Mouse (Mus musculus): ENCODE results near the gene Fndc3b. TPM values are rescaled to one million over a fixed set of nuclear protein-coding genes. Genes with fewer than 3 reads are reported as not detected.

Gene Fndc3b
- polyA plus RNA-seq, 1 experiment from 2014 or later, result 14.0 TPM

- H3K27ac ChIP-seq (ENCODE audit: low read length), result 0 out of 2 replicates have a peak overlapping the region, but pooled peaks have one; percentile 17
- no peak overlapping the region for H3K9ac ChIP-seq (ENCODE audit: low read depth, low read length)
- 58% methylated on average over 5 of the region's 5 CpGs for WGBS
- H3K4me3 ChIP-seq (ENCODE audit: low read length), result no peak overlapping the region
- H3K4me1 ChIP-seq (ENCODE audit: control insufficient read depth, insufficient read depth, low read length), result peaks cover 19% of the 10 kb centered on the region
- H3K36me3 ChIP-seq (ENCODE audit: control insufficient read depth, insufficient read depth, low read length), result no peaks in the 10 kb centered on the region
- no peaks in the 10 kb centered on the region for H3K9me3 ChIP-seq (ENCODE audit: control insufficient read depth, low read length)
- no peaks in the 10 kb centered on the region for H3K27me3 ChIP-seq (replicated peaks; ENCODE audit: control insufficient read depth, insufficient read depth, low read length)
- H3K4me2 ChIP-seq (ENCODE audit: low read depth, low read length), result no peak overlapping the region
- no peak for ATAC-seq
These were observed 47.9 kb downstream of the Fndc3b start for GRCm38 (mm10) chr3:27663221-27663620.

GRCm38 (mm10) chr3:27658198-27658763, 52.8 kb downstream of the Fndc3b start:
- no peak overlapping the region for H3K27ac ChIP-seq (ENCODE audit: low read length)
- no peaks in the 10 kb centered on the region for H3K36me3 ChIP-seq (ENCODE audit: control insufficient read depth, insufficient read depth, low read length)
- no peak for ATAC-seq
- no peaks in the 10 kb centered on the region for H3K27me3 ChIP-seq (replicated peaks; ENCODE audit: control insufficient read depth, insufficient read depth, low read length)
- no peak overlapping the region for H3K9ac ChIP-seq (ENCODE audit: low read depth, low read length)
- peaks cover 25% of the 10 kb centered on the region for H3K4me1 ChIP-seq (ENCODE audit: control insufficient read depth, insufficient read depth, low read length)
- H3K9me3 ChIP-seq (ENCODE audit: control insufficient read depth, low read length), result no peaks in the 10 kb centered on the region
- WGBS, result 84% methylated on average over 4 of the region's 4 CpGs
- H3K4me2 ChIP-seq (ENCODE audit: low read depth, low read length), result no peak overlapping the region
- H3K4me3 ChIP-seq (ENCODE audit: low read length), result no peak overlapping the region

GRCm38 (mm10) chr3:27656764-27657390, 54.2 kb downstream of the Fndc3b start:
- Histone ChIP-seq H3K4me2 (ENCODE audit: low read depth, low read length) (no peak overlapping the region), H3K4me1 (ENCODE audit: control insufficient read depth, insufficient read depth, low read length) (peaks cover 26% of the 10 kb centered on the region), H3K9me3 (ENCODE audit: control insufficient read depth, low read length) (no peaks in the 10 kb centered on the region), H3K36me3 (ENCODE audit: control insufficient read depth, insufficient read depth, low read length) (no peaks in the 10 kb centered on the region), H3K4me3 (ENCODE audit: low read length) (no peak overlapping the region), H3K27ac (ENCODE audit: low read length) (no peak overlapping the region), H3K9ac (ENCODE audit: low read depth, low read length) (no peak overlapping the region), H3K27me3 (replicated peaks; ENCODE audit: control insufficient read depth, insufficient read depth, low read length) (no peaks in the 10 kb centered on the region)
- ATAC-seq, result no peak
- 56% methylated on average over 7 of the region's 7 CpGs for WGBS

- H3K36me3 ChIP-seq (ENCODE audit: control insufficient read depth, insufficient read depth, low read length), result no peaks in the 10 kb centered on the region; the same call in 1 of the 2 replicates
- no peak overlapping the region for H3K27ac ChIP-seq (ENCODE audit: low read length)
- peaks cover 29% of the 10 kb centered on the region for H3K4me1 ChIP-seq (ENCODE audit: control insufficient read depth, insufficient read depth, low read length)
- H3K4me2 ChIP-seq (ENCODE audit: low read depth, low read length), result no peak overlapping the region
- no peaks in the 10 kb centered on the region for H3K9me3 ChIP-seq (ENCODE audit: control insufficient read depth, low read length)
- no peak overlapping the region for H3K4me3 ChIP-seq (ENCODE audit: low read length)
- WGBS, result 68% methylated on average over 4 of the region's 4 CpGs
- no peak for ATAC-seq
- H3K9ac ChIP-seq (ENCODE audit: low read depth, low read length), result no peak overlapping the region
- no peaks in the 10 kb centered on the region for H3K27me3 ChIP-seq (replicated peaks; ENCODE audit: control insufficient read depth, insufficient read depth, low read length)
These were observed 55.4 kb downstream of the Fndc3b start for GRCm38 (mm10) chr3:27655673-27656072.

GRCm38 (mm10) chr3:27655042-27655441, 56.1 kb downstream of the Fndc3b start:
- H3K4me1 ChIP-seq (ENCODE audit: control insufficient read depth, insufficient read depth, low read length), result peaks cover 29% of the 10 kb centered on the region
- H3K4me2 ChIP-seq (ENCODE audit: low read depth, low read length), result no peak overlapping the region
- H3K4me3 ChIP-seq (ENCODE audit: low read length), result no peak overlapping the region
- WGBS, result 76% methylated on average over 11 of the region's 11 CpGs
- H3K27ac ChIP-seq (ENCODE audit: low read length), result no peak overlapping the region
- H3K36me3 ChIP-seq (ENCODE audit: control insufficient read depth, insufficient read depth, low read length), result no peaks in the 10 kb centered on the region; the same call in 1 of the 2 replicates
- H3K9me3 ChIP-seq (ENCODE audit: control insufficient read depth, low read length), result no peaks in the 10 kb centered on the region
- no peak overlapping the region for H3K9ac ChIP-seq (ENCODE audit: low read depth, low read length)
- peak; percentile 29; the same call in 1 of the 2 replicates for ATAC-seq
- H3K27me3 ChIP-seq (replicated peaks; ENCODE audit: control insufficient read depth, insufficient read depth, low read length), result no peaks in the 10 kb centered on the region

- no peak for ATAC-seq
- no peaks in the 10 kb centered on the region for H3K27me3 ChIP-seq (replicated peaks; ENCODE audit: control insufficient read depth, insufficient read depth, low read length)
- WGBS, result 37% methylated on average over 9 of the region's 9 CpGs
These were observed 58.6 kb downstream of the Fndc3b start for GRCm38 (mm10) chr3:27652451-27653011.

GRCm38 (mm10) chr3:27651731-27652130, 59.4 kb downstream of the Fndc3b start:
- Histone ChIP-seq H3K9me3 (ENCODE audit: control insufficient read depth, low read length) (no peaks in the 10 kb centered on the region), H3K4me2 (ENCODE audit: low read depth, low read length) (no peak overlapping the region), H3K9ac (ENCODE audit: low read depth, low read length) (no peak overlapping the region), H3K4me1 (ENCODE audit: control insufficient read depth, insufficient read depth, low read length) (peaks cover 30% of the 10 kb centered on the region), H3K27me3 (replicated peaks; ENCODE audit: control insufficient read depth, insufficient read depth, low read length) (no peaks in the 10 kb centered on the region), H3K4me3 (ENCODE audit: low read length) (no peak overlapping the region), H3K36me3 (ENCODE audit: control insufficient read depth, insufficient read depth, low read length) (no peaks in the 10 kb centered on the region; the same call in 1 of the 2 replicates), H3K27ac (ENCODE audit: low read length) (no peak overlapping the region)
- no peak for ATAC-seq
- 59% methylated on average over 6 of the region's 6 CpGs for WGBS

More at GRCm38 (mm10) chr3:27652451-27653011, 58.6 kb downstream of the Fndc3b start:
- Histone ChIP-seq H3K4me2 (ENCODE audit: low read depth, low read length) (no peak overlapping the region), H3K4me1 (ENCODE audit: control insufficient read depth, insufficient read depth, low read length) (peaks cover 33% of the 10 kb centered on the region), H3K9ac (ENCODE audit: low read depth, low read length) (no peak overlapping the region), H3K27ac (ENCODE audit: low read length) (no peak overlapping the region), H3K36me3 (ENCODE audit: control insufficient read depth, insufficient read depth, low read length) (no peaks in the 10 kb centered on the region; the same call in 1 of the 2 replicates), H3K9me3 (ENCODE audit: control insufficient read depth, low read length) (no peaks in the 10 kb centered on the region), H3K4me3 (ENCODE audit: low read length) (no peak overlapping the region)

- Histone ChIP-seq H3K27ac (ENCODE audit: low read length) (no peak overlapping the region), H3K4me2 (ENCODE audit: low read depth, low read length) (no peak overlapping the region), H3K4me3 (ENCODE audit: low read length) (no peak overlapping the region), H3K36me3 (ENCODE audit: control insufficient read depth, insufficient read depth, low read length) (no peaks in the 10 kb centered on the region; the same call in 1 of the 2 replicates), H3K9me3 (ENCODE audit: control insufficient read depth, low read length) (no peaks in the 10 kb centered on the region), H3K9ac (ENCODE audit: low read depth, low read length) (no peak overlapping the region), H3K4me1 (ENCODE audit: control insufficient read depth, insufficient read depth, low read length) (peaks cover 25% of the 10 kb centered on the region), H3K27me3 (replicated peaks; ENCODE audit: control insufficient read depth, insufficient read depth, low read length) (no peaks in the 10 kb centered on the region)
- WGBS, result 87% methylated on average over 11 of the region's 11 CpGs
- no peak for ATAC-seq
These were observed 61.0 kb downstream of the Fndc3b start for GRCm38 (mm10) chr3:27650083-27650482.

GRCm38 (mm10) chr3:27649316-27649715, 61.8 kb downstream of the Fndc3b start:
- no peak overlapping the region for H3K4me3 ChIP-seq (ENCODE audit: low read length)
- peaks cover 25% of the 10 kb centered on the region for H3K4me1 ChIP-seq (ENCODE audit: control insufficient read depth, insufficient read depth, low read length)
- H3K9me3 ChIP-seq (ENCODE audit: control insufficient read depth, low read length), result no peaks in the 10 kb centered on the region
- H3K36me3 ChIP-seq (ENCODE audit: control insufficient read depth, insufficient read depth, low read length), result no peaks in the 10 kb centered on the region; the same call in 1 of the 2 replicates
- 63% methylated on average over 1 of the region's 1 CpGs for WGBS
- H3K9ac ChIP-seq (ENCODE audit: low read depth, low read length), result no peak overlapping the region
- no peaks in the 10 kb centered on the region for H3K27me3 ChIP-seq (replicated peaks; ENCODE audit: control insufficient read depth, insufficient read depth, low read length)
- ATAC-seq, result no peak
- H3K27ac ChIP-seq (ENCODE audit: low read length), result no peak overlapping the region
- no peak overlapping the region for H3K4me2 ChIP-seq (ENCODE audit: low read depth, low read length)

Data from intestine, embryonic 16.5 days (tissue).